Mouse (Mus musculus): ENCODE results near the gene Prkar2b.

DNA sequence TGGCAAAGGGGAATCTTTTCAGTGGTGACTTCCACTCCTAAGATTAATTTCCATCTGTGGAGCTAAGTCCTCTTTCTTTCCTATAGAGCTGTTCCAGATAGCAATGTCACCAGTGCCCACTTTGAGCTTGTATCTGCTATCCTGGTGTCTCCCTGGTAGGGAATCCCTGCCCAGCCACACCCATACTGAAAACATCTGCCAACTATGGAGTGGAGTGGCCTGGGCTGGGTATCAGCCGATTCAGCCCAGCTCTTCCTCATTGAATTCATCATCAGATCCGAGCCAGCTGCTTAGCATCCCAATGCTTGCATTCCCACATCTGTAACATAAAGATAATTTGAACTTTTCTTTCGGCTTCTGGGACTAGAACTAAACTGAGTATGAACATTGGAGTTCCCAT is 25.8 kb upstream of the Prkar2b start:
- TF ChIP-seq POLR2A (IDR thresholded peaks at IDR 0.05; ENCODE audit: control insufficient read depth, extremely low read depth, insufficient read depth, low read length, poor library complexity) = no peak
- no peak for TF ChIP-seq CTCF (IDR thresholded peaks at IDR 0.05; ENCODE audit: borderline replicate concordance, control insufficient read depth, extremely low read depth, insufficient read depth, low read length, poor library complexity)
